In the genomic region with DNA sequence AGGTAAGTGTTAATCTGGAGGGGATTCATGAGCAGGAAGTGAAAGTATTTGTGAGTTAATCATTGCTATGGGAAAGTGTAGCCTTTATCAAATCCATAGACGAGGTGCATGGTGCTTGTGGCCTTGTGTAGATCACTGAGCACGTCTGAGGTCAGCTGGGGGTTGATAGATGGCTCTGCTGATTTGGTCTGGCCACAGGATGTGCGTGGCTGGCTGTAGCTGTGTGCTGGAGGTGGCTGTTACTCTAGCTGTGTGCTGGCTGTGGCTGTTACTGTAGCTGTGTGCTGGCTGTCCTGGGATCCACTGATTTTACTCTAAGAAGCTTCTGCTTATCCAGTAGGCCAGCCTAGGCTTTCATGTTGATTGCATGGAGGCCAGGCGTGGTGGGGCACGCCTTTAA, we compare ENCODE assay signal across 21 mouse cellular contexts.
DNase-seq lines count a peak whose midpoint lies in the region; ATAC-seq and TF ChIP-seq lines count a peak whose summit lies in the region.
"Had no signal": no experiment of that assay in that cellular context is flagged by ENCODE, and none has a peak within 500 bp of the region (broad histone marks: within the 10 kb centered on the region; RNA-seq: fewer than 3 reads in every experiment).

No protein-coding gene starts in this region.

- TF ChIP-seq POLR2A in lung, adult 2 months (IDR thresholded peaks at IDR 0.05; ENCODE audit: borderline replicate concordance, extremely low read depth, low read depth, low read length), result no peak

- no peaks in the 10 kb centered on the region for H3K4me1 ChIP-seq in lung, adult 2 months (ENCODE audit: control insufficient read depth, insufficient read depth, low read length)

- 64% methylated on average over 5 of the region's 5 CpGs for whole genome bisulfite sequencing in lung, adult 2 months

- peak; percentile 28 for DNase-seq in adrenal gland, postnatal 14 days
- DNase-seq in adrenal gland, postnatal 10 days, result no peak
- peak; percentile 2 for DNase-seq in lung, adult 2 months
- DNase-seq in lung, postnatal 25 days (ENCODE audit: low spot score), result no peak
- peak; percentile 18 to 38 for DNase-seq in natural killer cell, adult 2 months (ENCODE audit: low spot score in 2 of 2)
- DNase-seq in frontal cortex, postnatal 10 days (ENCODE audit: low spot score in 2 of 2), result no peak
- DNase-seq: cerebellum, adult 2 months; cerebellum, postnatal 25 days; gastrocnemius, postnatal 25 days; heart, postnatal 36 days; kidney, adult 18-20 months; kidney, postnatal 14 days; layer of hippocampus, postnatal 36 days; thymus, postnatal 25 days had no signal

- H3K4me3 ChIP-seq in lung, adult 2 months (replicated peaks; ENCODE audit: extremely low read depth, low read depth, low read length), result no peak overlapping the region
- H3K4me3 ChIP-seq: forebrain, embryonic 15.5 days; hindbrain, embryonic 13.5 days; layer of hippocampus, adult 2 months; midbrain, embryonic 15.5 days had no signal

- TF ChIP-seq CTCF in lung, adult 2 months (IDR thresholded peaks at IDR 0.05; ENCODE audit: insufficient read depth, low read length), result no peak

- peak; percentile 35 for ATAC-seq in inflammation-experienced regulatory T-cells, adult 6 months
- ATAC-seq: activated CD4-positive, CD25-positive, alpha-beta regulatory T cell, adult 4 months; forebrain, embryonic 15.5 days; lung, postnatal 0 days; midbrain, embryonic 15.5 days had no signal

Comparison
In these comparisons a context has a peak if more than half of its experiments do, and no peak if none do; other contexts are left out.
1. DNase-seq: peak in adrenal gland, postnatal 14 days (single experiment), lung, adult 2 months (single experiment) and natural killer cell, adult 2 months (2 of 2); none in adrenal gland, postnatal 10 days (single experiment), lung, postnatal 25 days (single experiment) and frontal cortex, postnatal 10 days (0 of 2).